Mouse (Mus musculus) MEL (cell line): ENCODE data around the gene Egr4. TPM values are rescaled to one million over a fixed set of nuclear protein-coding genes. Genes with fewer than 3 reads are reported as not detected.

Experiments
- DNase-seq: peaks from one replicate; pipeline ENCODE4 v3.0.0; 2011; ENCODE audit warnings: low read depth, low spot score
- H3K27ac ChIP-seq: 2 replicates; pipeline ENCODE4 v1.5.1; 2012; ENCODE audit warnings: low read depth, mild to moderate bottlenecking, control low read depth, low read length, moderate library complexity; ENCODE audit not compliant: control insufficient read depth
- H3K27me3 ChIP-seq, 2 experiments: fragments of 150-350 bp in 1 of 2; sonication (generic) in 1 of 2; 2 replicates each; pipeline ENCODE4 v1.6.1; 2012; ENCODE audit warnings: low read length in 2 of 2, mild to moderate bottlenecking in 2 of 2, improper control_type of control experiment in 1 of 2, moderate library complexity in 1 of 2; ENCODE audit not compliant: insufficient read depth in 2 of 2, control insufficient read depth in 1 of 2
- H3K36me3 ChIP-seq, 2 experiments: 2 replicates each; pipeline ENCODE4 v1.6.1; 2012 to 2014; ENCODE audit warnings: low read length in 2 of 2, improper control_type of control experiment in 1 of 2, inconsistent platforms in 1 of 2, mild to moderate bottlenecking in 1 of 2; ENCODE audit not compliant: insufficient read depth in 2 of 2, control insufficient read depth in 1 of 2
- H3K4me1 ChIP-seq, 2 experiments: fragments of 150-350 bp in 1 of 2; sonication (generic) in 1 of 2; 2 replicates each; pipeline ENCODE4 v1.6.1; 2012; ENCODE audit warnings: low read length in 2 of 2, improper control_type of control experiment in 1 of 2, mild to moderate bottlenecking in 1 of 2; ENCODE audit not compliant: insufficient read depth in 2 of 2, control insufficient read depth in 1 of 2
- H3K4me3 ChIP-seq, 2 experiments: fragments of 150-350 bp in 1 of 2; sonication (generic) in 1 of 2; 2 replicates each; pipeline ENCODE4 v1.5.1; 2012; ENCODE audit warnings: low read depth in 2 of 2, low read length in 2 of 2, mild to moderate bottlenecking in 2 of 2, moderate library complexity in 2 of 2, control low read depth in 1 of 2, improper control_type of control experiment in 1 of 2; ENCODE audit not compliant: control insufficient read depth in 1 of 2, insufficient read depth in 1 of 2
- H3K79me2 ChIP-seq: 2 replicates; pipeline ENCODE4 v1.6.1; 2012; ENCODE audit warnings: mild to moderate bottlenecking, low read length, moderate library complexity; ENCODE audit not compliant: control insufficient read depth, poor library complexity, insufficient read depth
- H3K9ac ChIP-seq: 2 replicates; pipeline ENCODE4 v1.6.1; 2012; ENCODE audit warnings: low read depth, mild to moderate bottlenecking, control low read depth, low read length, moderate library complexity; ENCODE audit not compliant: control insufficient read depth, poor library complexity, severe bottlenecking
- H3K9me3 ChIP-seq: fragments of 150-350 bp; sonication (generic); replicated peaks from 2 replicates; pipeline ENCODE4 v1.6.1; 2012; ENCODE audit warnings: mild to moderate bottlenecking, low read length, improper control_type of control experiment, moderate library complexity; ENCODE audit not compliant: insufficient read depth
- CHD2 ChIP-seq: IDR thresholded peaks from 2 replicates; pipeline ENCODE4 v1.6.1; 2011; ENCODE audit warnings: low read length, improper control_type of control experiment
- CTCF ChIP-seq, 3 experiments: IDR thresholded peaks in 2 of 3; conservative IDR thresholded peaks in 1 of 3; 2 replicates each; pipeline ENCODE4 v1.5.1; 2011 to 2012; ENCODE audit warnings: low read length in 3 of 3, low read depth in 2 of 3, mild to moderate bottlenecking in 2 of 3, improper control_type of control experiment in 1 of 3, inconsistent platforms in 1 of 3, mixed read lengths in 1 of 3, moderate library complexity in 1 of 3; ENCODE audit not compliant: control insufficient read depth in 1 of 3, insufficient read depth in 1 of 3, poor library complexity in 1 of 3, severe bottlenecking in 1 of 3
- ETS1 ChIP-seq: IDR thresholded peaks from 2 replicates; pipeline ENCODE4 v1.6.1; 2012; ENCODE audit warnings: low read depth, mild to moderate bottlenecking, inconsistent platforms, low read length, improper control_type of control experiment, moderate library complexity
- GABPA ChIP-seq: IDR thresholded peaks from 2 replicates; pipeline ENCODE4 v1.6.1; 2012; ENCODE audit warnings: low read depth, mild to moderate bottlenecking, inconsistent platforms, low read length, improper control_type of control experiment, moderate library complexity
- JUND ChIP-seq: IDR thresholded peaks from 2 replicates; pipeline ENCODE4 v1.6.1; 2011; ENCODE audit warnings: low read depth, mild to moderate bottlenecking, improper control_type of control experiment, low read length
- KAT2A ChIP-seq: conservative IDR thresholded peaks from 2 replicates; pipeline ENCODE4 v1.6.1; 2012; ENCODE audit warnings: low read depth, low read length, improper control_type of control experiment, inconsistent platforms
- MAFK ChIP-seq: IDR thresholded peaks from 2 replicates; pipeline ENCODE4 v1.6.1; 2011; ENCODE audit warnings: low read depth, mild to moderate bottlenecking, low read length, improper control_type of control experiment, borderline replicate concordance
- MAX ChIP-seq: IDR thresholded peaks from 2 replicates; pipeline ENCODE4 v1.6.1; 2011; ENCODE audit warnings: low read length, improper control_type of control experiment
- MAZ ChIP-seq: IDR thresholded peaks from 2 replicates; pipeline ENCODE4 v1.6.1; 2012; ENCODE audit warnings: low read depth, mild to moderate bottlenecking, inconsistent platforms, low read length, improper control_type of control experiment
- MEF2A ChIP-seq: IDR thresholded peaks from 2 replicates; pipeline ENCODE4 v1.6.1; 2014; ENCODE audit warnings: low read depth, mild to moderate bottlenecking, inconsistent platforms, low read length, improper control_type of control experiment; ENCODE audit not compliant: poor library complexity, insufficient replicate concordance, severe bottlenecking; ENCODE audit errors: extremely low read depth
- MYB ChIP-seq: IDR thresholded peaks from 2 replicates; pipeline ENCODE4 v1.6.1; 2011; ENCODE audit warnings: mild to moderate bottlenecking, low read depth, low read length, improper control_type of control experiment
- NELFE ChIP-seq: IDR thresholded peaks from 2 replicates; pipeline ENCODE4 v1.6.1; 2011; ENCODE audit warnings: low read depth, low read length, improper control_type of control experiment
- POLR2AphosphoS2 ChIP-seq: IDR thresholded peaks from 2 replicates; pipeline ENCODE4 v1.6.1; 2011; ENCODE audit warnings: low read length, improper control_type of control experiment
- RAD21 ChIP-seq: IDR thresholded peaks from 2 replicates; pipeline ENCODE4 v1.6.1; 2011; ENCODE audit warnings: mild to moderate bottlenecking, low read depth, low read length, improper control_type of control experiment
- RCOR1 ChIP-seq: IDR thresholded peaks from 2 replicates; pipeline ENCODE4 v1.6.1; 2012; ENCODE audit warnings: low read depth, mild to moderate bottlenecking, inconsistent platforms, low read length, improper control_type of control experiment
- SIN3A ChIP-seq: IDR thresholded peaks from 2 replicates; pipeline ENCODE4 v1.6.1; 2012; ENCODE audit warnings: low read length, improper control_type of control experiment, inconsistent platforms
- SMC3 ChIP-seq: IDR thresholded peaks from 2 replicates; pipeline ENCODE4 v1.6.1; 2011; ENCODE audit warnings: low read depth, low read length, improper control_type of control experiment
- TAL1 ChIP-seq: IDR thresholded peaks from 2 replicates; pipeline ENCODE4 v1.6.1; 2012; ENCODE audit warnings: mild to moderate bottlenecking, inconsistent platforms, low read length, moderate library complexity, mixed read lengths
- TBP ChIP-seq: IDR thresholded peaks from 2 replicates; pipeline ENCODE4 v1.8.0; 2011; ENCODE audit warnings: low read depth, low read length, improper control_type of control experiment
- UBTF ChIP-seq: IDR thresholded peaks from 2 replicates; pipeline ENCODE4 v1.6.1; 2012; ENCODE audit warnings: low read depth, mild to moderate bottlenecking, inconsistent platforms, low read length, improper control_type of control experiment, moderate library complexity, borderline replicate concordance; ENCODE audit not compliant: insufficient read depth
- USF1 ChIP-seq: IDR thresholded peaks from 2 replicates; pipeline ENCODE4 v1.6.1; 2014; ENCODE audit warnings: low read depth, mild to moderate bottlenecking, inconsistent platforms, low read length, improper control_type of control experiment, moderate library complexity
- ZC3H11A ChIP-seq: IDR thresholded peaks from 2 replicates; pipeline ENCODE4 v1.6.1; 2012; ENCODE audit warnings: low read depth, mild to moderate bottlenecking, inconsistent platforms, low read length, improper control_type of control experiment
- ZKSCAN1 ChIP-seq: IDR thresholded peaks from 2 replicates; pipeline ENCODE4 v1.6.1; 2012; ENCODE audit warnings: low read depth, mild to moderate bottlenecking, inconsistent platforms, low read length, improper control_type of control experiment, moderate library complexity
- ZMIZ1 ChIP-seq: IDR thresholded peaks from 2 replicates; pipeline ENCODE4 v1.6.1; 2012; ENCODE audit warnings: low read depth, mild to moderate bottlenecking, inconsistent platforms, low read length, improper control_type of control experiment, moderate library complexity
- polyA plus RNA-seq, 2 experiments: library from polyadenylated mRNA; stranded (reverse) in 1 of 2; unstranded in 1 of 2; fragments of >175 nt in 1 of 2; fragments of >200 nt in 1 of 2; gene quantifications; 2 replicates each; pipeline versions ENCODE4 v1.2.1 to v1.2.4; 2012; ENCODE audit warnings: low replicate concordance in 2 of 2, low read depth in 1 of 2; ENCODE audit not compliant: insufficient read length in 2 of 2, insufficient read depth in 1 of 2, missing spikeins in 1 of 2
- total RNA-seq: library from RNA; depleted of rRNA; stranded (reverse); fragments of 300-350 nt; gene quantifications from 2 replicates; pipeline ENCODE4 v1.2.3, GENCODE M21; 2012

Egr4 gene
- total and polyA plus RNA-seq, 3 experiments: not detected

DNA sequence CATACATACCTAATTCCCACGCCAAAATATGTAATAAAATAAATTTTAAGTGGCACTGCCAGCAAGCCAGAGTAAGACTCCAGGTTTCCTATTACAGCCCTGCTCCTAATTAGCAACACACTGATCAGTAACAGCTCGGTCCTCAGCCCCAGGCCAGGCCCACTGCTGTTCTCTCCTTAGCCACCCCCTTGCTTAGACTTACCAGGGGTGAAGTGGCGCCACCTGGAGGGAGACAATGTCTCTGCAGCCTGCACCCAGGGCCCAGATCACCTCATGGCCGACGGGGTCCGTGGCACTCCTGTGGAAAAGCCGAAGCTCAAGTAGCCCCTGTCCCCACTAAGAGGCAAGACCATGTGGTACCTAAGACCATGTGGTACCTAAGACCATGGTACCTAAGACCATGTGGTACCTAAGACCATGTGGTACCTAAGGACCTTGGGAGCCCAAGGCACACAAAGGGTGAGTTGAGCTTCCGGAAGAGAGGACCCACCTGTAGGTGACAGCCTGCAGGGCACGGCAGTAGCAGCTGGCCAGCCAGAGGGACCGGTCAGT is 35.9 kb downstream of the Egr4 start:
- Histone ChIP-seq H3K36me3 (no peaks in the 10 kb centered on the region), H3K4me3 (no peak overlapping the region), H3K27me3 (no peaks in the 10 kb centered on the region), H3K9ac (no peak overlapping the region), H3K79me2 (no peaks in the 10 kb centered on the region), H3K9me3 (no peaks in the 10 kb centered on the region), H3K27ac (no peak overlapping the region), H3K4me1 (no peaks in the 10 kb centered on the region)
- TF ChIP-seq TBP (no peak), USF1 (no peak), JUND (no peak), MAX (no peak), GABPA (no peak), MYB (no peak), ZMIZ1 (no peak), MAZ (no peak), ZKSCAN1 (no peak), POLR2AphosphoS2 (no peak), MAFK (no peak), CHD2 (no peak), SMC3 (peak; percentile 68), SIN3A (no peak), NELFE (no peak), RCOR1 (no peak), UBTF (no peak), CTCF (IDR thresholded peaks at IDR 0.05 in 2 of 3, conservative IDR thresholded peaks at IDR 0.05 in 1 of 3; ENCODE audit: control insufficient read depth in 1 of 3, insufficient read depth in 1 of 3, low read depth in 2 of 3, low read length in 3 of 3, poor library complexity in 1 of 3, severe bottlenecking in 1 of 3) (peak; percentile 65 to 84 (median 70)), MEF2A (no peak), ZC3H11A (0 out of 2 replicates have a peak, but pooled peaks have one; percentile 15), ETS1 (no peak), RAD21 (peak; percentile 36), TAL1 (no peak), KAT2A (no peak)
- DNase-seq: peak; percentile 42
